Mouse (Mus musculus): ENCODE results near the gene Ube2g2. TPM values are rescaled to one million over a fixed set of nuclear protein-coding genes. Genes with fewer than 3 reads are reported as not detected.

Ube2g2 gene
- total RNA-seq, 4 experiments from 2014 or later, result 78.9 to 82.9 (median 81.2) TPM

Small RNA genes within 50 kb of the gene (microRNA-seq; reads per million reads assigned to microRNA genes)
- 2.8 reads per million, percentile 1 among the genes with 10 or more reads in this experiment for gene Mir1930

Other genes starting within 250 kb of the Ube2g2 start
- gene Adarb1, start 204.0 kb upstream of the Ube2g2 start, total RNA-seq (2022), result 10 to 100 TPM; 12.4 to 17.7 (median 16.4) TPM
- gene Fam207a, start 106.5 kb upstream of the Ube2g2 start, total RNA-seq (2022), result 10 to 100 TPM in 1 of 4 experiments, 1 to 10 TPM in 3; 8.0 to 12.4 (median 9.1) TPM
- gene Itgb2, start 92.0 kb upstream of the Ube2g2 start, total RNA-seq (2022), result 10 to 100 TPM in 1 of 4 experiments, 1 to 10 TPM in 3; 3.3 to 25.5 (median 3.7) TPM
- gene Pttg1ip, start 40.6 kb upstream of the Ube2g2 start, total RNA-seq (2022), result 100 to 1,000 TPM; 132 to 142 (median 134) TPM
- 10 to 100 TPM; 59.3 to 76.7 (median 67.5) TPM for gene Sumo3, start 16.2 kb upstream of the Ube2g2 start, total RNA-seq (2022)
- 10 to 100 TPM in 3 of 4 experiments, 1 to 10 TPM in 1; 8.3 to 15.8 (median 13.9) TPM for gene Gm49325, start 16.1 kb upstream of the Ube2g2 start, total RNA-seq (2022)
- not detected for gene Tspear, start 64.3 kb downstream of the Ube2g2 start, total RNA-seq (2022)
- not detected for gene Gm19402, start 68.5 kb downstream of the Ube2g2 start, total RNA-seq (2022)
- gene Gm9508, start 75.0 kb downstream of the Ube2g2 start, total RNA-seq (2022), result not detected
- gene Gm10272, start 84.4 kb downstream of the Ube2g2 start, total RNA-seq (2022), result not detected
- not detected for gene Gm10024, start 89.2 kb downstream of the Ube2g2 start, total RNA-seq (2022)
- not detected for gene Gm10142, start 93.5 kb downstream of the Ube2g2 start, total RNA-seq (2022)
- gene Krtap12-1, start 98.3 kb downstream of the Ube2g2 start, total RNA-seq (2022), result not detected
- gene Gm10100, start 104.2 kb downstream of the Ube2g2 start, total RNA-seq (2022), result not detected
- not detected for gene Gm18596, start 120.4 kb downstream of the Ube2g2 start, total RNA-seq (2022)
- not detected for gene Gm9736, start 129.1 kb downstream of the Ube2g2 start, total RNA-seq (2022)
- not detected for gene Gm3233, start 137.4 kb downstream of the Ube2g2 start, total RNA-seq (2022)
- gene Gm3238, start 149.1 kb downstream of the Ube2g2 start, total RNA-seq (2022), result not detected
- not detected for gene Gm7138, start 154.7 kb downstream of the Ube2g2 start, total RNA-seq (2022)
- not detected for gene Gm3250, start 160.3 kb downstream of the Ube2g2 start, total RNA-seq (2022)
- gene Gm7137, start 165.9 kb downstream of the Ube2g2 start, total RNA-seq (2022), result not detected
- not detected for gene Gm9639, start 172.8 kb downstream of the Ube2g2 start, total RNA-seq (2022)
- not detected for gene Gm19668, start 176.9 kb downstream of the Ube2g2 start, total RNA-seq (2022)
- not detected for gene Gm9507, start 189.6 kb downstream of the Ube2g2 start, total RNA-seq (2022)
- not detected for gene Gm2696, start 192.4 kb downstream of the Ube2g2 start, total RNA-seq (2022)
- gene Krtap10-4, start 204.8 kb downstream of the Ube2g2 start, total RNA-seq (2022), result not detected
- gene Krtap10-10, start 213.7 kb downstream of the Ube2g2 start, total RNA-seq (2022), result not detected
- not detected for gene Gm36176, start 224.5 kb downstream of the Ube2g2 start, total RNA-seq (2022)
- gene Gm10318, start 230.6 kb downstream of the Ube2g2 start, total RNA-seq (2022), result not detected
- gene Gm3285, start 239.7 kb downstream of the Ube2g2 start, total RNA-seq (2022), result not detected

Measured in heart, adult 8-10 months (tissue).